Mouse (Mus musculus) left cerebral cortex, adult 9 months (tissue): ENCODE data around the gene Pnpo.

Experiments used
- DNase-seq, 2 experiments: peaks; one replicate each; pipeline ENCODE4 v3.0.0; 2022; ENCODE audit warnings: low spot score in 2 of 2

The Pnpo gene

DNA sequence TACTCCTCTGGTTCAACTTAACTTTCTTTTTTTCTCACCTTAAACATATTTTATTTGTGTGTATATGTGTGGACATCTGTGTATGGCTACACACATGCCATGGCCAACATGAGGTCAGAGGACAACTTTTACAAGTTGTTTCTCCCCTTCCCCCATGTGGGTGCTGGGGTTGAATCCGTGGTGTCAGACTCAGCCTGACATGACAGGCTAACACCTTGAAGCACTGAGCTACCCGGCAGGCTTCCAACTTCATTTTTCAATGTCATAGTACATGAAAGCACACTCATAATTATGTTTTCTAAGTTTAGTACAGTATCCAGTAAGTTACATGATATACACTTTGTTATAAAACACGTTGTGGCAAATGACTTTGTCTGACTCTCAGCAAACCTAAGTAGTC lies 26.6 kb upstream of the Pnpo start:
- DNase-seq = no peak

DNA sequence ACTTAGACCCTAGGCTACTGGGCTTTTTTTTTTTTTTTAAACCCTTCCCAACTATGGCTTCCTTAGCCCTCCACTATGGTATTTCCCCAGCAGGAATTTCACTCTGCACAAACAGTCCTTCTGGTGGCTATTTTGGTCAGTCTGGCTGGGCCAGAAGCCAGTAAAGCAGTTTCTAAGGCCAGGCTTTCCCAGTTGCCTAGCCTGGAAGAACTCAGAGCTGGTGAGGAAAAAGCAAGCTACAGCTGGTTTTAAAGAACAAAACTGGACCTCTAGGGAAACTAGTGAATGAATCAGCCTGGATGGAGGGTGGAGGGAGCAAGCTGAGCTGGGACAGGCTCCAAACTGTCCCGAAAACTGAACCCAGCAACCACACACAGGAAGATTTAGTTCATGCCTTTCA lies 26.0 kb upstream of the Pnpo start:
- peak in 1 of 2 experiments; percentile 53 for DNase-seq

DNA sequence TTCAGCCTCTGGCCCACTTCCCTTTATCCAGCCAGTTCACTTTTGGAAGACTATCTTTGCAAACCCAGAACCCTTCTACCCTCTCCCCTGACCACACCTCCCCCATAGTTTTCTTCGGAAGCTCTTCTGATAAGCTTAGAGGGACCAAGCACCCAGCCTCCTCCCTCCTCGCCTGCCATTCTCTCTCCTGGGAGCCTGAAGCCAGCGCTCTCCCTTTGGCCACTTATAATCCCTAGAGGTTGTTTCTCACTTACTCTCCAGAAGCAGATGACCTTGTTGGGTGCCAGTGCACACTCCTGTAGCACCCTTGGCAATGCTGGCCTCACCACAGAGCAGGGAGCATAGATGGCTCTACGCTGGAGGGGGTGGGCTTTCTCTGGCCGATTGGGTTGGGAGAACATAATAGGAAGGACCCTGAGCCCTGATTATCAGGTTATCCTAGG lies 25.5 kb upstream of the Pnpo start:
- no peak for DNase-seq

DNA sequence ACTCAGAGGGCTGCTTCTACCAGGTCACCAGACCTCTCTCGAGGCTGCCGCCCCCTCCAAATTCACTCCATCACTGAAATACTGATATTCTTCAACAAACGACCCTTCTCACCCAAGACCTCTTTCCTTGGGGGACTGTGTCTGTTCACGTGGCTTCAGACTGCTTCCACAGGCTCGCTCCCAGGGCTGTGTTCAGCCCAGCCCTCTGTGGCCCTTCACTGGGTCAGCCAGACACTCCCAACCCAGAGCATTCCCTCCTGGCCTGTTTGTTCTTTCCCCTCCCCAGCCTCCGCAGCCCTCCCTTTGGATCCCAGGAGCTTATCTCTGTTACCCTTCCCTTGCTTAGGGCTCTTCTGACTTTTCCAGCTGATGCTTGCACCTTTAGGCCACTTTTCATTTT lies 24.7 kb upstream of the Pnpo start:
- DNase-seq = no peak

DNA sequence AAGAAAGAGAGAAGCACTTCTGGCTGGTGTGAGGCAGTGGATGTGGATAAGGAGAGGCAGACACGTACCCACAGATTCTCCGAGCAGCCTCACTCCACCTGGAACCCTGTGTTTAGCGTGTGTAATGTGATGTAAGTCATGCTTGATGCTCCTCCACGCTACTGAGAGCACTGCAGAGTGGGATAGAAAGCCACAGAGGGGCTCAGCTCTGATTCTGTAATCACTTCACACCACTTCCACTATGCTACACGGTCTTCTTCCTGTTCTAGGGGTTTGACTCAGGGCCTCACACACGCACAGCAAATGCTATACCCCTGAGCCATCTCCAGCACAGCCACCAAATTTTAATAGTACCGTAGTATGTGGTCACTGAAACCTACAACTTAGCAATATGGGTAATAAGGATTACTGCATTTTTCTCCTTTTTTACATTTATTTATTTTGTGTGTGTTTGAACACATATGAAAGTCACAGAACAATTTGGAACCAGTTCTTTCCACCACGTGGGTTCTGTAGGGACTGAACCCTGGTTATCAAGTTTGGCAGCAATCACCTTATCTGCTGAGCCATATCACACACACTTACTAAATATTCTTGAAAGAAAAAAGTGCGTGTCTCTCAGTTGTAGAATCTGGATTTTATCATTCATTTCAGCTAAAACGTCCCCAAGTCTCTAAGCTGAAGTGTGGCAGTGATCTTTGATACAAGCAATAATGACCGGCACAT lies 23.9 kb upstream of the Pnpo start:
- no peak for DNase-seq

DNA sequence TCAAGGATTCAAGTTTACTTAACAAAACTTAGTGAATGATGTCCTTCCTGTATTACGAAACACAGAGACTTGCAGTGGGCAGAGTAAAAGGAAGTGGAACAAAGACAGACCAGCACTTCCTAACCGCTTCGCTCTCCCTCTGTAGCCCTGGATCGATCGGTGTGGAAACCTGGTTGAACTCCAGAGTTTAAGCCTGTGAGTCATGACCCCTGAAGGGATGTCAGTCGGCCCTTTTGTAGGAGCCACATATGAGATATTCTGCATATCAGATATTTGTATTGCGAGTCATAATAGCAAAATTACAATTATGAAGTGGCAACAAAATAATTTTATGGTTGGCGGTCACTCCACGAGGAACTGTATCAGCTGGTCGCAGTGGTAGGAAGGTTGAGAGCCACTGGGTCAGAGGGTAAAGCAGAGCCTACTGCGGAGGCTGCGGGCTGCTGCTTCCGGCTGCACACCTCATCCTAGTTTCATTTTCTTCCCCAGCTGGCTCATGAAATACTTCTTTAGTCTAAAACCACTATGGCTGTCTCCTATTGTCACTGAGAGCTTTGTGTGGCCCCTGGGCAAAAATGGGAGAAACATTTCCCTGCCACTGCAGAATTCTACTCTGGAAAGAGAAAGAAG lies 23.2 kb upstream of the Pnpo start:
- no peak for DNase-seq

DNA sequence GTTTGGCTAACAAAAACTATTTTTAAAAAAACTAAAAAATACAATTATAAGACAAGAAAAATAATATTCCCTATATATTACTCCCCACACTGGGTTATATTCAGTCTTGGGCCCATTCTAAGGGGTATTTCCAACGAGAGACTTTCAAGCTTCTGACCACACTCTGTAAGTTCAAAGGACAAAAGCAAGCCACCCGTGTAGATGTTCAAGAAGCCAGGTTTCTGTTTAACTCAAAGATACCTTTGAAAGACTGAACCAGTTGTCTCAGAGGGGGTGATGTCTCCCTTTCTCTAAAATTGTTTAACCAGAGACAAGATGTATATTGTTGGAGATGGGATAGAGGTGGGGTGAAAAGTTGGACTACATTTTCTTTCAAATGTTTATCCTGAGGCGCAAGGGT lies 22.4 kb upstream of the Pnpo start:
- DNase-seq = no peak

DNA sequence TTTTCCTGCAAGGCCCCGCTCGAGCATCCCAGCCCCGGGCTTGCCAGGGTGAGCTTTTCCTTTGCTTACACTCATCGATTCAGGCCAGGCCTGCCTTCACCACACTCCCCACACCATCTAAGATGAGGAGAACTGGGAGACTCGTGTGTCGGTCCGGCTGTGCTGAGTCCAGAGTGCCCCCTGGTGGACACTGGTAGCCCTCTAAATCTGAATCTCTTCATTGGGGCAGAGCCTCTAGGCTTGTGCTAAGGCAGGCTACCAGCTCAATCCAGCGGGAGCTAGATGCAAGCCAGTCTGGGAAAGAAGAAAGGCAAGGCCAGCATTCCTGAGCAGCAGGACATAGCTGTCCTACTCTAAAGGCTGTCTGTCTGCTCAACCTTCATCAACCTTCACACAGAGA lies 19.8 kb upstream of the Pnpo start:
- peak in 1 of 2 experiments; percentile 94 for DNase-seq

DNA sequence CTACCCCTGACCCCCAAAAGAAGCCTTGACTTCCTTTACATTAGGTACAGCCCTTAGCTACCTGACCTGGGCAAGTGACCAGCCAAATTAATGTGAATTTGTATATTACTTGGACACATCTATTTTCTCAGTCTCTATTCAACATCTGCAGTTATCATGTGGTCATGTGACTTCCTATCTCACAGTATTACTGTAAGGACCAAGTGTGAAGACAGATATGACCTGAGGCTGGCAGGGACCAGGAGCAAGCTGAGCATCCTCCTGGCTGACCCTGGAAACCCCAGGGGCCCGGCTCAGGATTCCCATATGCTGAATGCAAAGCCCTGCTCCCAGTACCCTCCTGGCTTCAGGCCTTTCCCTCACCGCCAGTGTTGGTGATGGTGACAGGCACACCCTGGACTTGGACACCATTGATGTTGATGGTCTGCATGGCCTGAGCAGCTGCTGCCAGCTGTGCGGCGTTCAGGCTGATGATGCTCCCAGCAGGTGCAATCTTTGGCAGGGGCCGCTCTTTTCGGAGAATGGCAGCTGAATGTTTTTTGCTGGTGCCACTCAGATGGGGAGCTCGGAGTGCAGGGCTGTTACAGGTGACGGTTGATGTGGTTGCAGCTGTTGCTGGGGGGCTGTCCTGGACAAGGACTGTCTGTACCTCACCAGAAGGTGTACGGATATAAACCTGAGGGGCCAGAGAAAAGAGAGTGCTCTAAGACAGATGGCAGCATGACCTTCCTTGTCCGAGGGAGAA lies 13.4 kb upstream of the Pnpo start:
- no peak for DNase-seq

DNA sequence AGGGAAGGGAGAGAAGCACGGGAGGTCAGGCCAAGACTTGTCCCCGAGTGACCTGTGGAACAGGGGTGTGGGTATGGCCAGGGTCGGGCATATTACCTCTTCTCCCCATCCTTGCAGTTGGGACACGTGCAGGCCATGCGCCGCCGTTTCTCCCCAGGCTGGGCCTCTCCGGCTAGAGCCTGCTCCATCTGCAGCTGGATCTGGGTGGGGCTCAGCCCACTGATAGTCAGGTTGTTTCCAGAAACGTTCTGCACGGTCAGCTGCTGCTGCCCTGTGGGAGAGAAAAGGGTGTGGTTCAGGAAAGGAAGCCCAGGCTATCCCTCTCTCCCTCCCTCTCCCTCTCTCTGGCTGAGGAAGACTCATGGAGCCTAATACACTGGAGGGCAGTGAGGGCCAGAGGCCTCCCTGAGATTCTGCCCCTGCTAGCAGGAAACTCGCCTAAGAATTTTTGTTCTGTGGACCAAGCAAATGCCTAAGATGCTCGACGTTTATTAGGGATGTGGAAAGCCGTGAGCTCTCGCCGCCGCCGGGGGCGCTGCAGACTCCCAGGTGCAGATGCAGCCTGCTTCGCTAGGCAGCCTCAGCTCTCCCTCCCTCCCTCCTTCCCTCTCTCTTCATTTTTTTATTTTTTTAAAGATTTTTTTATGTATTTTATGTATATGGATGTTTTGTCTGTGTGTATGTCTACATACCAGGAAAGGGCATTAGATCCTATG lies 12.4 kb upstream of the Pnpo start:
- DNase-seq = no peak

DNA sequence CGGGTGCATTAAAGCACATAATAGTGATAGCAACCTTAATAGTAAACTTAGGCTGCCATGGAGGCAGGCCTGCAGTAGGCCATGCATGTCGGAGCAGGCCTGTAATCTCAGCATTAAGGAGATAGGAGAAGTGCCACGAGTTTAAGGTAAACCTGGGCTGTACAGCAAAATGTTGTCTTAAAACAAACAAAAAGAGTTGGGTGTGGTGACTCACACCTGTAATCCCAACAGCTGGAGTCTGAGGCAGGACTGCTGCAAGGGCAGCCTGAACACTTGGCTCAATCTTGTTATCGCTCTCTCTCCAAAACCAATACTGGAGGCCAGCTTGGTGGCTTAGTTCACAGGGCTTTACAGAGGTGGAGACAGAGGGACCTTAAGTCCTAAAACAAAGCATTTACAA lies 11.3 kb upstream of the Pnpo start:
- DNase-seq = no peak

DNA sequence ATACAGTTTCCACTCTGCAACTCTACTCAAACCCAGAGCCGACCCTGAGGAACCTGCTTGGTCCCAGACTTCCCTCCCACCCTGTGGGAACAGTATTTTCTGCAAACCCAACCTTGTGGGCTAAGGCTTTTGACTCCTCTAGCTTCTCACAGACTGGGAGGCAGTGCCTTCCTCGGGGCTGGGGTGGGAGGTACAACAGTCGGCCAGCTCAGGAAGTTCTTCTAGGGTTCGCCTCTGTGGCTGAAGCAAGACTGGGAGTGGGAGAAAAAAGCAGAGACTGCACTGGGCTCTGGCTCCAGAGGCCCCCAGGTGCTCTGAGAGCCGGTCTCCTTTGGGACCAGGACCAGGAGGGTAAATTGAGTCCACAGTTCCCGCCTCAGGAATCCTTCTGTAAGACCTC lies 9.1 kb upstream of the Pnpo start:
- no peak for DNase-seq

DNA sequence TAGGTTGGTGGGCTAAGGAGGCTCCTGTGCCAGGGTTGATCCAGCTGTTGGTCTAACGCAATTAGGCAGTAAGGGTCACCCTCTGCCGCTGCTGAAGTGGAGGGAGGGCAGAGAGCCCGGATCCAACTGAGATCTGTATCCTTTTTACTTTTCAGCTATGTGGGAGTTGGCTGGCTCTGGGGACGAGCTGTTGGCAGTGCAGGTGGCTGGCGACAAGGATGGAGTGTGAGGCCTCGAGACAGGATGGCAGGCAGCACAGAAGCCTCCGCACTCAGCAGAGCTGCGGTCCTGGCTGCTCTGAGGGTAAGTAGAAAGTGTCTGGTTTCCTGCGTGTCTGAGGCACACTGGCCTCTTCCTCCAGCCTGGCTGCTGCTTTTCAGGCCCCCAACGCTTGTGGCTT lies 8.6 kb upstream of the Pnpo start:
- DNase-seq = no peak

DNA sequence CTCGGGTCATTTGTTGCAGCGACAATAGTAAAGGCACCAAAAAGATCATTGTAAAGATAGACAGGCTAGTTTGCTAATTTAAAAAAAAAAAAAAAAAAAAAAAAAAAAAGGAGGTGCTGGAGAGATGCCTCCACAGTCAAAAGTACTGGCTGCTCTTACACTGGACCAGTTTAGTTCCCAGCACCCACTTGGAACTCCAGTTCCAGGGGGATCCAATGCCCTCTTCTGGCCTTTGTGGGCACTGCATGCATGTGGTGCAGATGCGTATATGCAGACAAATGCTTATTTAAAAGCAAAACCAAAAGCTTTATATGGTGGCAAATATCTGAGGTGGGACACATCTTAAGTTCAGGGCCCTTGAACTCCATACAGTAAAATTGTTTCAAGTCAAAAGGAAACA lies 7.0 kb upstream of the Pnpo start:
- DNase-seq = no peak

DNA sequence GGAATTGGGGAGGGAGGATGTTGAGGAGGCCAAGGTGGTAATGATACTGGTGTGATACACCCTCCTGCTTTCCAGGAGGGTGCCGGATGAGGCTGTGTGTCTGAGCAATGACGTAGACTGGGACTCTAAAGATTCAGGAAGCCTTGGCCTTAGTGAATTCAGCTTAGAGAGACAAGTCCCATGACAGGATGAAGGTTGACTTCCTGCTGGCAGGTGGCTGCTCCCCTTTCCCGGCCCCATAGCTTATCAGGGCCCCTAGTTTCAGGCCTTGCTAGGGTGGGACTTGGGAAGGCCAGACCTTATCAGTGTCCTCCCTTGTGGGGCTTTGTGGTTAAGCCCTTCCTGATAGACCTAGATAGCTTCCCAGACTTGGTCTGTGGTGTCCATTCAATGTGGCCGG lies 4.1 kb upstream of the Pnpo start:
- DNase-seq = no peak

DNA sequence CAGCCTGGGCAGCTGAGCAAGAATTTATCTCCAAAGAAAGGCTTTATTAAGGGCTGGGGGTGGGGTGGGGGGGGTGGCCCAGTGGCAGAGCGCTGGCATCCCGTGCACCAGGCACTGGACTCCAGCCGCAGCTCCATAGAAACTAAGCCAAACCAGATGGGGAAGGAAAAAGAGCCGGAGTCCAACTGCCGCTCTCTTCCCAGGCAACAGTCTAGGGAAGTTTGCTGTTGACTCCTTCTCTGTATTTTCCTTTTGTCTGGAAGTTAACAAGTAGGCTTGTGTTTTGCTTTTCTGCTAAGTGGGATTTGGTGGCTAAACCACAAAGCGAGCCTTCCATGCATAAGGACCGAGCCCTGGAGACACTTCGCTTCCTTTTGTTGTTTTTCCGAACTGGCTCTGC lies 2.7 kb upstream of the Pnpo start:
- no peak for DNase-seq

DNA sequence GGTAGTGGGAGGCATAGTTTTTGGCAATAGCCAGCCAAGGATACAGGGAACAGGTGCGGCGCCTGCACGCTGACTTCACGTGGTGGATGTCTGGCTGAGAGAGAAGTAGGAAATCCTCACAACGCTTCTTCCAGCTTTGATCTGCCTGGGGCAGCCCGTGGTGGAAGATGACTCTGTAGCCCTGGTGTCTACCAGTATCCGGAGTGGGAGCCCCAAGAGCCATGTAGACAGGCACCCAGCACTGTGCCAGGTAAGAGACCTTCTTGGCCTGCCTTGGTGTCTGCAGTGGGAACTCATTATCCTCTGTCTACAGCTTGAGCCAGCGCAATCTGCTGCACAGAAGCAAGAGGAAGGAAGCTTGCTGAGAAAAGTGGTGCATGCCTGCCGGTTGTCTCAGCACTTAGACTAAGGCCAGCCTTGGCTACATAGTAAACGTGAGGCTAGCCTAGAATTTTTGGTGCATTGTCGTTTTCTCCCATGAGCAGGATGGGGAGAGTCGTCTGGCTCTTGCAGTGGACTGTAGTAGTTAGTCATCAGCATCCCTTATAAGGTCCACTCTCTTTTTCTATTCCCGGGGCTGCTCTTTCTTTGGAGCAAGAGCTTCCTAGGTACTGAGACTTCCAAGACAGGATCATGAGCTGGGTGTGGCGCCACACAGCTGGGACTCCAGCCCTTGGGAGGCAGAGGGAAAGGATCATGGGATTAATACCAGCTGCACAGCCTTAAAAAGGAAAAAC lies 1.2 kb upstream of the Pnpo start:
- no peak for DNase-seq

DNA sequence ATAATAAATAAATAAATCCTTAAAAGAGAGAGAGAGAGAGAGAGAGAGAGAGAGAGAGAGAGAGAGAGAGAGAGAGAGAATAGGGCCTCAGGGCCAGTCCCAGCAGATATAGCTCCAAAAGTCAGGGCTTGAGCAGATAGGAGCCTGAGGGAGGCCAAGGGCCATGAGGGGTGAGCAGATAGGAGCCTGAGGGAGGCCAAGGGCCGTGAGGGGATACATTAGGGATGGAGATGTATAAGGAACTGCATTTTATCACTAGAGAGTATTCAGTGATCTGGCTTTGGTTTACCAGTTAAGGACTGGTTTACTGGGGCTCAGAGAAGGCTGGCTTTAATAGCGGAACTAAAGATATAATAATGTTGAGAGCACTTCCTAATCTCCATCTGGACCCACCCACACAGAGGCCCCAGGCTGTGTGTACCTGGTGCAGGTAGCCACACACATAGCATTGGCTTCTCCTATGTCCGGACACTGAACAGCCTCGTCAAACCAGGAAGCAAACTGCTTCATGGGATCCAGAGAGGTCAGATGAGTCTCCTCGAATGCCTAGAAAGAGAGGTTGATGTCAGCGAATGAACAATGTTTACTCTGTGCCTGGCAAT lies 1.7 kb downstream of the Pnpo start:
- no peak for DNase-seq

DNA sequence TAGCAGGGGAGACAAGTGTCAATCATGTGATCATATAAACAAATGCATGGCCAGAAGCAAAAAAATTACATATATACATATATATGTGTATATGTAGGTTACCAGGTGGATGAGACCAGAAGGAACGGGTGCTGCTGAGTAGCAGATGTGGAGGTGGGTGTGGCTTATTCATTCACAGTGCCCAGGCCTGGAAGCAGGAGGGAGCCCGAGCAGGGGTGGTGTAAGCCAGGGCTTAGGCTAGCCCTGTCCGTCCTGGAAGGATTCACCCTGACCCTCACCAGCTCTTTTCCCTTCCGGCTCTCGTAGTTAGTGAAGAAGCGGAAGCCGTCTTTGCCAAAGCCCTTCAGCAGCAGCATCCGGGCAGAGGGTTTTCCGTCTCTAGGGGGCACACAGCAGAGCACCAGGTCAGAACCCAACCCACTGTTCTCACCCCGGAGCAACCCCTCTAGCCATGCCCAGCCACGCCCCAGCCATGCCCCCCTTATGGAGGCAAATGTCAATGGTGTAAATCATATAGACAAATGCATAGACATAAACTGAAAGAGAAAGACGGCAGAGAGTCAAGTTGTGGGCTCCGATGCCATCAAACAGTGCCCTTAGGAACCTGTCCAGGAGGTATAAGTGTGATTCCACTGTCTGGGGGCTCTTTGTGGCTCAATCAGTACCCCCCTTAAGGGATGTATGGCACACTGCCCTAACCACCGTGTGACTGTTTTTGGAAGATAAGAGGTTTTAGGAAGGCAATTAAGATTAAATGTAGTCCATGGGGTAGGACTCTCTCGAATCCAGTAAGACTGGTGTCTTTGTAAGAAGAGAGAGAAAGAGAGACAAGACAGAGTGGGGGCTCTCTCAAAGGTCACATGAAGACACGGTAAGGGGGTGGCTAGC lies 3.0 kb downstream of the Pnpo start:
- no peak for DNase-seq

DNA sequence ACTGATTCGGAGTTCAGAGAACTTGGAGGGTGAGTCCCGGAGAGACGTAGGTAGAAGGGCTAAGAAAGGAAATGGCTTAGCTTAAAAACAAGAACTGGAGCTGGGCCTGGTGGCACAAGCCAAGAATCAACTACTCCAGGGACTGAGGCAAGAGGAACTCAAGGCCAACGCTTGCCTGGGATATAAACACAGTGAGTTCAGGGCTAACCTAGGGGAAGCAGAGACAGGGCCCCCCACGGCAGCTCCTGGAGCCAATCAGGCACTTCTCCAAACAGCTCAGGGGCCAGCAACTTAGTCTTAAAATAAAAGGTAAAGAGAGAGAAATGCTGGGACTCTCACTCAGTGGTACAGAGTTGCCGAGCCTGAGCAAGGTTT lies 5.4 kb downstream of the Pnpo start:
- DNase-seq = no peak
